Mouse (Mus musculus): ENCODE results near the gene Ctbp2.

GRCm38 (mm10) chr7:132965707-132966106, 158.4 kb downstream of the Ctbp2 start:
- TF ChIP-seq POLR2A (IDR thresholded peaks at IDR 0.05; ENCODE audit: insufficient read depth, low read depth, low read length) = no peak
- no peak for TF ChIP-seq CTCF (IDR thresholded peaks at IDR 0.05; ENCODE audit: insufficient read depth, low read depth, low read length)

All from olfactory bulb, adult 2 months (tissue).